Mouse (Mus musculus) kidney, embryonic 15.5 days (tissue): ENCODE results near the gene Mamdc2. TPM values are rescaled to one million over a fixed set of nuclear protein-coding genes. Genes with fewer than 3 reads are reported as not detected.

Experiments
- ATAC-seq: fragments of 200-750 bp; cut with Nextera tagmentation; replicated peaks from 2 replicates; pipeline ENCODE4 v1.8.0; 2017; ENCODE audit warnings: moderate TSS enrichment; ENCODE audit not compliant: low FRiP score
- H3K27ac ChIP-seq: fragments of 300-500 bp; sonication (generic); 2 replicates; pipeline ENCODE4 v1.5.1; 2015; ENCODE audit warnings: mild to moderate bottlenecking, inconsistent platforms
- H3K27me3 ChIP-seq: fragments of 300-500 bp; sonication (generic); 2 replicates; pipeline ENCODE4 v1.6.1; 2015; ENCODE audit warnings: inconsistent platforms
- H3K36me3 ChIP-seq: fragments of 300-500 bp; sonication (generic); 2 replicates; pipeline ENCODE4 v1.6.1; 2015; ENCODE audit warnings: inconsistent platforms
- H3K4me1 ChIP-seq: fragments of 300-500 bp; sonication (generic); 2 replicates; pipeline ENCODE4 v1.6.1; 2015; ENCODE audit warnings: inconsistent platforms
- H3K4me2 ChIP-seq: fragments of 300-500 bp; sonication (generic); 2 replicates; pipeline ENCODE4 v1.6.1; 2015; ENCODE audit warnings: moderate library complexity, mild to moderate bottlenecking, inconsistent platforms
- H3K4me3 ChIP-seq: fragments of 300-500 bp; sonication (generic); replicated peaks from 2 replicates; pipeline ENCODE4 v1.5.1; 2015; ENCODE audit warnings: mild to moderate bottlenecking, inconsistent platforms
- H3K9ac ChIP-seq: fragments of 300-500 bp; sonication (generic); 2 replicates; pipeline ENCODE4 v1.6.1; 2015; ENCODE audit warnings: mild to moderate bottlenecking, inconsistent platforms
- H3K9me3 ChIP-seq: fragments of 300-500 bp; sonication (generic); replicated peaks from 2 replicates; pipeline ENCODE4 v1.6.1; 2016; ENCODE audit warnings: inconsistent platforms
- WGBS: fragments of 180-500 bp; shearing (Covaris S2); methylation state at CpG from one replicate; pipeline ENCODE4 v1.1.7; 2015; ENCODE audit warnings: mixed read lengths; 5-methylcytosine and 5-hydroxymethylcytosine counted together
- polyA plus RNA-seq: library from polyadenylated mRNA; unstranded; fragments of >200 nt; fragmentation: Nextera tagmentation; extraction: Ambion mirVana; gene quantifications from 2 replicates; pipeline ENCODE4 v1.2.1, GENCODE M21; 2015

Mamdc2 gene
- polyA plus RNA-seq, 1 experiment from 2014 or later, result 0.93 TPM

- 0 out of 2 replicates have a peak, but pooled peaks cover 5% of the 10 kb centered on the region for H3K4me1 ChIP-seq
- no peak for ATAC-seq
- no peaks in the 10 kb centered on the region for H3K9me3 ChIP-seq
- no peak overlapping the region for H3K9ac ChIP-seq
- no peak overlapping the region for H3K27ac ChIP-seq
- whole genome bisulfite sequencing, result 15% methylated on average over 10 of the region's 10 CpGs
- no peak overlapping the region for H3K4me3 ChIP-seq
- H3K36me3 ChIP-seq, result no peaks in the 10 kb centered on the region
- H3K4me2 ChIP-seq, result no peak overlapping the region
- H3K27me3 ChIP-seq, result no peaks in the 10 kb centered on the region
Measured at GRCm38 (mm10) chr19:23478895-23479596, 30.8 kb upstream of the Mamdc2 start.

- Histone ChIP-seq H3K4me1 (0 out of 2 replicates have a peak, but pooled peaks cover 5% of the 10 kb centered on the region), H3K36me3 (no peaks in the 10 kb centered on the region), H3K27ac (no peak overlapping the region), H3K4me3 (no peak overlapping the region), H3K27me3 (no peaks in the 10 kb centered on the region), H3K4me2 (no peak overlapping the region), H3K9ac (no peak overlapping the region), H3K9me3 (no peaks in the 10 kb centered on the region)
- WGBS, result 66% methylated on average over 6 of the region's 6 CpGs
- ATAC-seq, result no peak
Measured at GRCm38 (mm10) chr19:23477826-23478225, 29.6 kb upstream of the Mamdc2 start.

- Histone ChIP-seq H3K36me3 (no peaks in the 10 kb centered on the region), H3K4me1 (peaks cover 10% of the 10 kb centered on the region; the same call in 1 of the 2 replicates), H3K4me3 (no peak overlapping the region), H3K9me3 (no peaks in the 10 kb centered on the region), H3K27me3 (no peaks in the 10 kb centered on the region), H3K27ac (no peak overlapping the region), H3K9ac (no peak overlapping the region), H3K4me2 (no peak overlapping the region)
- 12% methylated on average over 1 of the region's 1 CpGs for WGBS
- ATAC-seq, result no peak
Measured at GRCm38 (mm10) chr19:23467866-23468265, 19.6 kb upstream of the Mamdc2 start.

- WGBS, result 75% methylated on average over 2 of the region's 2 CpGs
- Histone ChIP-seq H3K9ac (no peak overlapping the region), H3K27ac (no peak overlapping the region), H3K36me3 (no peaks in the 10 kb centered on the region), H3K9me3 (no peaks in the 10 kb centered on the region), H3K4me1 (peaks cover 10% of the 10 kb centered on the region; the same call in 1 of the 2 replicates), H3K4me3 (no peak overlapping the region), H3K27me3 (no peaks in the 10 kb centered on the region), H3K4me2 (no peak overlapping the region)
- ATAC-seq, result no peak
Measured at GRCm38 (mm10) chr19:23467011-23467410, 18.8 kb upstream of the Mamdc2 start.

GRCm38 (mm10) chr19:23457492-23457891, 9.2 kb upstream of the Mamdc2 start:
- H3K9me3 ChIP-seq, result peaks cover 5% of the 10 kb centered on the region; the same call in 1 of the 2 replicates
- WGBS, result 26% methylated on average over 4 of the region's 4 CpGs
- ATAC-seq, result no peak
- no peak overlapping the region for H3K27ac ChIP-seq
- H3K9ac ChIP-seq, result no peak overlapping the region
- H3K4me1 ChIP-seq, result no peaks in the 10 kb centered on the region
- no peaks in the 10 kb centered on the region for H3K27me3 ChIP-seq
- no peaks in the 10 kb centered on the region for H3K36me3 ChIP-seq
- no peak overlapping the region for H3K4me2 ChIP-seq
- no peak overlapping the region for H3K4me3 ChIP-seq

- no peak for ATAC-seq
- peaks cover 6% of the 10 kb centered on the region; the same call in 1 of the 2 replicates for H3K9me3 ChIP-seq
- H3K36me3 ChIP-seq, result no peaks in the 10 kb centered on the region
- H3K27ac ChIP-seq, result no peak overlapping the region
- H3K4me1 ChIP-seq, result peaks cover 19% of the 10 kb centered on the region
- 75% methylated on average over 4 of the region's 4 CpGs for WGBS
- H3K4me2 ChIP-seq, result no peak overlapping the region
- H3K4me3 ChIP-seq, result no peak overlapping the region
- H3K27me3 ChIP-seq, result 0 out of 2 replicates have a peak, but pooled peaks cover 10% of the 10 kb centered on the region
- H3K9ac ChIP-seq, result no peak overlapping the region
Measured at GRCm38 (mm10) chr19:23451361-23451760, 3.1 kb upstream of the Mamdc2 start.

GRCm38 (mm10) chr19:23447221-23447987, 838 bp downstream of the Mamdc2 start:
- 2% methylated on average over 23 of the region's 23 CpGs for WGBS
- Histone ChIP-seq H3K9me3 (no peaks in the 10 kb centered on the region), H3K4me1 (peaks cover 25% of the 10 kb centered on the region), H3K36me3 (no peaks in the 10 kb centered on the region), H3K4me3 (peak overlapping the region; percentile 51), H3K9ac (peak overlapping the region; percentile 37), H3K27ac (no peak overlapping the region), H3K4me2 (peak overlapping the region; percentile 97), H3K27me3 (0 out of 2 replicates have a peak, but pooled peaks cover 10% of the 10 kb centered on the region)
- ATAC-seq, result peak; percentile 44; the same call in 1 of the 2 replicates

GRCm38 (mm10) chr19:23444910-23445845, 3.1 kb downstream of the Mamdc2 start:
- Histone ChIP-seq H3K9ac (no peak overlapping the region), H3K4me3 (no peak overlapping the region), H3K4me1 (peaks cover 25% of the 10 kb centered on the region), H3K9me3 (no peaks in the 10 kb centered on the region), H3K4me2 (no peak overlapping the region), H3K27me3 (0 out of 2 replicates have a peak, but pooled peaks cover 6% of the 10 kb centered on the region), H3K27ac (no peak overlapping the region), H3K36me3 (no peaks in the 10 kb centered on the region)
- WGBS, result 35% methylated on average over 7 of the region's 7 CpGs
- no peak for ATAC-seq

GRCm38 (mm10) chr19:23435731-23436130, 12.5 kb downstream of the Mamdc2 start:
- no peaks in the 10 kb centered on the region for H3K36me3 ChIP-seq
- 84% methylated on average over 4 of the region's 4 CpGs for WGBS
- H3K4me1 ChIP-seq, result no peaks in the 10 kb centered on the region
- H3K27ac ChIP-seq, result no peak overlapping the region
- H3K4me3 ChIP-seq, result no peak overlapping the region
- ATAC-seq, result no peak
- no peak overlapping the region for H3K4me2 ChIP-seq
- no peaks in the 10 kb centered on the region for H3K9me3 ChIP-seq
- no peaks in the 10 kb centered on the region for H3K27me3 ChIP-seq
- H3K9ac ChIP-seq, result no peak overlapping the region

- Histone ChIP-seq H3K9ac (no peak overlapping the region), H3K9me3 (no peaks in the 10 kb centered on the region), H3K4me1 (no peaks in the 10 kb centered on the region), H3K36me3 (no peaks in the 10 kb centered on the region), H3K4me3 (no peak overlapping the region), H3K4me2 (no peak overlapping the region), H3K27me3 (no peaks in the 10 kb centered on the region), H3K27ac (no peak overlapping the region)
- no peak for ATAC-seq
- WGBS, result 91% methylated on average over 11 of the region's 11 CpGs
Measured at GRCm38 (mm10) chr19:23434433-23434832, 13.8 kb downstream of the Mamdc2 start.

- H3K9me3 ChIP-seq, result no peaks in the 10 kb centered on the region
- WGBS, result 93% methylated on average over 1 of the region's 1 CpGs
- no peak overlapping the region for H3K4me2 ChIP-seq
- no peaks in the 10 kb centered on the region for H3K36me3 ChIP-seq
- H3K27ac ChIP-seq, result no peak overlapping the region
- no peak for ATAC-seq
- H3K27me3 ChIP-seq, result no peaks in the 10 kb centered on the region
- no peak overlapping the region for H3K4me3 ChIP-seq
- H3K9ac ChIP-seq, result no peak overlapping the region
- no peaks in the 10 kb centered on the region for H3K4me1 ChIP-seq
Measured at GRCm38 (mm10) chr19:23417668-23418067, 30.6 kb downstream of the Mamdc2 start.
